Mouse (Mus musculus): ENCODE measurements around the gene Myt1l. TPM values are rescaled to one million over a fixed set of nuclear protein-coding genes. Genes with fewer than 3 reads are reported as not detected.

Myt1l gene
- polyA plus RNA-seq, 1 experiment from 2014 or later, result 4.3 TPM

DNA sequence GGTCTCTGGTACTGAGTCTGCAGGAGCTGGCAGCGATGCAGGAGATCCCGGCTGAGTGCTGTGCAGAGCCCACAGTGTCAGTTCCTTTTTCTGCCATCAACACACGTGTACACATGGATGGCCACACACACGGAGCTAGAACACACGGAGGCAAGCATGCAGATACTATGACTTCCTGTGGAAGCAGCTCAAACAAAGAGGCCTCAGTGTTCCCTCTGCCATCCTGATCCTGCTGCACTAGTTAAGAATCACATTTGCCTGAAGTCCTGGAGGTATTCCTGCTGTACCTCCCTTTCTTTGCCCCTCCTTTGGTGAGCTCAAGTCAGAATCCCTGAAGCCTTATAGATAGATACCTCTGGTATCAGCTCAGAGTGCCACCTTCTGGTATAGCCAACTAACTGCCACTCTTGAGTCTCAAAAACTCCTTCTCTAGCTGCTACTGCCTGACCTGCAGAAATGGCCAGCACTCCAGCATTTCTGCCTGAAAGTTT is 309.2 kb downstream of the Myt1l start:
- no peak for ATAC-seq (ENCODE audit: insufficient number of reproducible peaks, insufficient read depth, low FRiP score, low TSS enrichment, low read depth)
- no peaks in the 10 kb centered on the region for H3K9me3 ChIP-seq
- H3K4me3 ChIP-seq, result no peak overlapping the region
- WGBS, result 52% methylated on average over 5 of the region's 5 CpGs
- peaks cover 4% of the 10 kb centered on the region; the same call in 1 of the 2 replicates for H3K4me1 ChIP-seq
- no peak overlapping the region for H3K9ac ChIP-seq
- H3K4me2 ChIP-seq, result no peak overlapping the region
- no peak overlapping the region for H3K27ac ChIP-seq
- no peaks in the 10 kb centered on the region for H3K27me3 ChIP-seq
- H3K36me3 ChIP-seq, result no peaks in the 10 kb centered on the region

DNA sequence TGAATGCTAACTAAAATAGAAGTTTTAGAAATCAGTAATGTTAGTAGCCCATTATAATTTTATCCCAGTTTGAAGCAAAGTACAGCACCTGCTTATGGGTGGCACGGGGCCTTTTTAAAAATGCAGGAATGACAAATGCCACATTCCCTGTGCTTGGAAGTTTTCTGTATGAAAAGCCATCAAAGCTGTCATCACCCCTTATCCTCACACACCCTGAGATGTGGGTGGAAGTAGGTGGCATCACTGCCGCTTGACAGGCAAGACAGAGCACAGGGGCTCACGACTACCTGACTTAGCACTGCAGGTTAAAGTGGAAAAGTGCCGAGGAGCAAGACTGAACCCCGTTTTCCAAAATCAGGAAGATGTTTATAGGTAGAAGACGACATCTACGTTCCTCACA is 310.2 kb downstream of the Myt1l start:
- ATAC-seq (ENCODE audit: insufficient number of reproducible peaks, insufficient read depth, low FRiP score, low TSS enrichment, low read depth), result no peak
- WGBS, result 87% methylated on average over 7 of the region's 7 CpGs
- Histone ChIP-seq H3K9me3 (no peaks in the 10 kb centered on the region), H3K9ac (no peak overlapping the region), H3K4me1 (peaks cover 4% of the 10 kb centered on the region; the same call in 1 of the 2 replicates), H3K27me3 (no peaks in the 10 kb centered on the region), H3K36me3 (no peaks in the 10 kb centered on the region), H3K4me2 (no peak overlapping the region), H3K27ac (no peak overlapping the region), H3K4me3 (no peak overlapping the region)

DNA sequence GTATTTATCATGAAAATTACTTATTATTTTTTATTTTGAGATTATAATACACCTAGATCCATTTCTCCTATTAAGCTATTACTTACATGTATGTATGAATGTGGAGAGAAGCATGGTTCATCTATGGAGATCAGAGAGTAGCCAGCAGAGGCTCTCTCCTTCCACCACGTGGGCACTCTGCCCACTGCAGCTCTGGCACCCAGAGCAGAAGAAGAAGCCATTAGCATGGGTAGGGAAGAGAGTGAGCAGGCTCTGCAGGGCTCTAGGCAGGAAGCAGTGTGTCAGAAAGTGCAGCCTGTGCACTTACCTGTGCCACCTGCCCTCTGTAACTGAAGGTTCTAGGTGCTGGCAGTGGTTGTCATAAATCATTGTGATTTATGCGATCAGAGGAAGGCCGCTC is 321.8 kb downstream of the Myt1l start:
- Histone ChIP-seq H3K27me3 (no peaks in the 10 kb centered on the region), H3K27ac (no peak overlapping the region), H3K4me3 (no peak overlapping the region), H3K9me3 (no peaks in the 10 kb centered on the region), H3K9ac (no peak overlapping the region), H3K4me1 (no peaks in the 10 kb centered on the region), H3K36me3 (no peaks in the 10 kb centered on the region), H3K4me2 (no peak overlapping the region)
- ATAC-seq (ENCODE audit: insufficient number of reproducible peaks, insufficient read depth, low FRiP score, low TSS enrichment, low read depth), result no peak
- WGBS, result 82% methylated on average over 3 of the region's 3 CpGs

DNA sequence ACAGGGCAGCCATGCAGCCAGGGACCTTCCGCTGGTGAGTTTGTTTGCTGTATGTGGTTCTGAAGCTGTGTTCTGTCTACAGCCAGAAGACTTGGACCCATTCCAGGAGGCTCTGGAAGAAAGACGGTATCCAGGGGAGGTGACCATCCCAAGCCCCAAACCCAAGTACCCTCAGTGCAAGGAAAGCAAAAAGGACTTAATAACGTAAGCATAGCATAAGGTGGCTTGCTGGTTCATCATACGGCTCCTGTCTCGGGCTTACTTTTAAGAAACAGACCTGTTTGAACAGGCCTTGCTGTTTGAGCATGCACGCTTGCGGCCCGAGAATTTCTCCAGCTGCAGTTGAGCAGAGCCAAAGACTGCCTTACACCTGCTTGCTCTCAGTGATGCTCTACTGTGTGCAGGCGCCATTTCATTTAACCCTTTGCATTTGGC is 326.0 kb downstream of the Myt1l start:
- H3K36me3 ChIP-seq, result no peaks in the 10 kb centered on the region
- no peak overlapping the region for H3K4me2 ChIP-seq
- 74% methylated on average over 9 of the region's 9 CpGs for WGBS
- no peak for ATAC-seq (ENCODE audit: insufficient number of reproducible peaks, insufficient read depth, low FRiP score, low TSS enrichment, low read depth)
- no peaks in the 10 kb centered on the region for H3K27me3 ChIP-seq
- no peak overlapping the region for H3K27ac ChIP-seq
- H3K9ac ChIP-seq, result no peak overlapping the region
- peaks cover 5% of the 10 kb centered on the region for H3K4me1 ChIP-seq
- no peak overlapping the region for H3K4me3 ChIP-seq
- H3K9me3 ChIP-seq, result no peaks in the 10 kb centered on the region

DNA sequence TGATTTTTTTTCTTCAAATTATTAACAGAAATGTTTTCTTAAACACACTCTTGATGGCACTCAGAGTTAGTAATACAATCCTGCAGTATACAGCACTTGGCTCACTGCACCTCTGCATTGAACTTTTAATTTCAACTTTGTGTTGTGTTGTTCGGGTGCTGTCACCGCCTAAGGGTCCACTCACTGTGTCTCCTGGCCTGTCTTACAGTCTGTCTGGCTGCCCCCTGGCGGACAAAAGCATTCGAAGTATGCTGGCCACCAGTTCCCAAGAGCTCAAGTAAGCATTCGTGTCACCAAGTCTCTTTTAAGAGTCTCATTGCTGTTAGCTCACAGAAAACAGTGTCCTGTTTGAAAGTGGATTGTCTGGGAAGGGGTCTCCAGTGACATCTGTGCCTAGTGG is 326.8 kb downstream of the Myt1l start:
- no peak overlapping the region for H3K4me2 ChIP-seq
- H3K27me3 ChIP-seq, result no peaks in the 10 kb centered on the region
- no peak for ATAC-seq (ENCODE audit: insufficient number of reproducible peaks, insufficient read depth, low FRiP score, low TSS enrichment, low read depth)
- H3K9ac ChIP-seq, result no peak overlapping the region
- H3K4me1 ChIP-seq, result peaks cover 5% of the 10 kb centered on the region
- H3K4me3 ChIP-seq, result no peak overlapping the region
- H3K36me3 ChIP-seq, result no peaks in the 10 kb centered on the region
- WGBS, result 26% methylated on average over 5 of the region's 5 CpGs
- H3K9me3 ChIP-seq, result no peaks in the 10 kb centered on the region
- H3K27ac ChIP-seq, result no peak overlapping the region

DNA sequence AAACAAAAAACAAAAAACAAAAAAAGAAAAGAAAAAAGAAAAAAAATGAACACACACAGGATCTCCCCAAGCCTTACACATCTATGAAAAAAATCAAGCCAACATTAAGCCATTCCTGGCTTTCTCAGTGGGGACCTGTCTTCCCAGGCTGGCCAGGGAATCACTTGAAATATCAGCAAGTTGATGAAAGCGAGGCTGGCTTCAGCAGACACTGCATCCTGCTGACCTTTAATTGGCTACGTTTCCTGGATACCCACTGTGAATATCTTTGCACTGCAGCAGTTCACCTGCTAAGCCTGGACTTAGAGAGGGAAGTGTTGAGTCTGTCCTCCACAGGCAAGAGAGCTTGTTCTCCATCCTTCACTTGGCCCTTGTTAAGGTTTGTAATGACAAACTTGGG is 332.8 kb downstream of the Myt1l start:
- H3K4me1 ChIP-seq, result peaks cover 5% of the 10 kb centered on the region
- H3K27me3 ChIP-seq, result no peaks in the 10 kb centered on the region
- no peak for ATAC-seq (ENCODE audit: insufficient number of reproducible peaks, insufficient read depth, low FRiP score, low TSS enrichment, low read depth)
- no peak overlapping the region for H3K27ac ChIP-seq
- no peak overlapping the region for H3K4me2 ChIP-seq
- no peaks in the 10 kb centered on the region for H3K36me3 ChIP-seq
- 30% methylated on average over 2 of the region's 2 CpGs for WGBS
- H3K9ac ChIP-seq, result no peak overlapping the region
- H3K4me3 ChIP-seq, result no peak overlapping the region
- no peaks in the 10 kb centered on the region for H3K9me3 ChIP-seq

DNA sequence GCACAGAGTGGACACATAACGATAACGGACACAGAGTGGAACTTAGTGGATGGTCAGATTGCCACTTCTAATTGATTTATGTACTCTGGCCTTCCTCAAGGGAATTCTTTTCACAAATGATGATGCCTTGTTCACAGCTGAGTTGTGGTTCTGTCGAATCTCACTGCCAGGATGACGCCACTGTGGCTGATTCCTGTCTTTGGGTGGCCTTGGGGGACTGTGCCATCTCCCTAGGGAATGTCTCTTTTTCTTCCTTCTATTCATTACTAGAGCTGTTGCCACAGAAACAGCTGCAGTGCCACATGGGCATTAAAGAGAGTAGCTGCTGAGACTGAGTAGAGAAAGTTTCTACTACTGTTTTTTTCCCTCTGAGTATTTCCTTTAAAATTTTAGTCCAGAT is 340.1 kb downstream of the Myt1l start:
- Histone ChIP-seq H3K27ac (no peak overlapping the region), H3K9ac (no peak overlapping the region), H3K9me3 (no peaks in the 10 kb centered on the region), H3K4me3 (no peak overlapping the region), H3K4me1 (peaks cover 8% of the 10 kb centered on the region), H3K27me3 (no peaks in the 10 kb centered on the region), H3K36me3 (no peaks in the 10 kb centered on the region), H3K4me2 (no peak overlapping the region)
- 0 out of 2 replicates have a peak, but pooled peaks have one; percentile 32 for ATAC-seq (ENCODE audit: insufficient number of reproducible peaks, insufficient read depth, low FRiP score, low TSS enrichment, low read depth)
- WGBS, result 78% methylated on average over 4 of the region's 4 CpGs

DNA sequence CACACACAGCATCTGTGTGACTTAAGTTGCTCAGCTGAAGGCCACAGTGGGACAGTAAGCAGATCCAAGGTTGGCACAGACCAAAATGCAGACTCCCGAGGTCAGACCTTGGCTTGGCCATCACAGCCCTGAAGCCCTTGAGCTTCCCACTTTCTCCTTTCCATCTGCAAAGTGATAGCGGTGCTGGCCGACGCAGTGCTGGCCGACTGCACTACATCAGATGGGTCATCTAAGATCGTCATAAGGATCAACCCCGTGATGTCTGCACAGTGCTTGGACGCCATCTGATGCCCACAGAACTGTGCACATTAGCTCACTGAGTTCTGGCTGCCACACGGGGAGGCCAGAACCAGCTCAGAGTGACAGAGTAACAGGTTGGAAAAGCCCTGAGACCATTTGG is 340.6 kb downstream of the Myt1l start:
- Histone ChIP-seq H3K4me3 (no peak overlapping the region), H3K9ac (no peak overlapping the region), H3K36me3 (no peaks in the 10 kb centered on the region), H3K4me2 (no peak overlapping the region), H3K27me3 (no peaks in the 10 kb centered on the region), H3K4me1 (peaks cover 8% of the 10 kb centered on the region), H3K9me3 (no peaks in the 10 kb centered on the region), H3K27ac (no peak overlapping the region)
- ATAC-seq (ENCODE audit: insufficient number of reproducible peaks, insufficient read depth, low FRiP score, low TSS enrichment, low read depth), result no peak
- 84% methylated on average over 9 of the region's 9 CpGs for WGBS

DNA sequence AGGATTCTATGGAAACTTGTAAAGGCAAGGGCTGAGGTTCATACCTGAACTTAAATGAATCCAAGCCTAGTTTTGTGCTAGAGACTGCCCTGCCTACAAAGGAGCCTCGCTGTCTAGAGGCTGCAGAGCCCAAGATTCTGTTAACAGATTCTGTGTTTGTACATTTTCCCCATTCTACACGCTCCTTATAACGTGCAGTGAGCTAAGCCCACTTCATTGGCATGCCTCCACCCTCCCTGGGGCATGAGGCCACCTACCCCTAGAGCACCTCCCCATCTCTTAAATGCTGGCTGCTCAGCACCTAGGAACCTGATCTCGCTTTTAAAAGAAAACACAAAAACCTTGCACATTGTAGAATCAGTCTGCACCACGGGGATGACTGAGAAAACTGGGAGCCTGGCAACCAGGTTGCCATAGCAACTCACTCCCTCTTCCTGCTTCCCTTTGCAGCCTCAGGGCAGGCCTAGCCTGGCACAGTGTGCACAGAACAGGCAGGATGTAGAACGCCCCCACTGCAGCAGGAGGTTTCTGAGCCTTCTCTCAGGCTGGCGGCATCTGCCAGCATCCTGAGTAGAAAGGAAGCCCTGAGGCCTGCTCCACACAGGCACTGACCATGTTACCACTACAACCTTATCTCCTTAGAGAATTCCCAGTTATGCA is 344.1 kb downstream of the Myt1l start:
- no peak overlapping the region for H3K4me2 ChIP-seq
- H3K4me3 ChIP-seq, result no peak overlapping the region
- H3K9me3 ChIP-seq, result no peaks in the 10 kb centered on the region
- H3K27me3 ChIP-seq, result no peaks in the 10 kb centered on the region
- no peak overlapping the region for H3K9ac ChIP-seq
- WGBS, result 21% methylated on average over 7 of the region's 7 CpGs
- H3K4me1 ChIP-seq, result peaks cover 8% of the 10 kb centered on the region
- 0 out of 2 replicates have a peak, but pooled peaks have one; percentile 68 for ATAC-seq (ENCODE audit: insufficient number of reproducible peaks, insufficient read depth, low FRiP score, low TSS enrichment, low read depth)
- peak overlapping the region; percentile 12; the same call in 1 of the 2 replicates for H3K27ac ChIP-seq
- no peaks in the 10 kb centered on the region for H3K36me3 ChIP-seq

DNA sequence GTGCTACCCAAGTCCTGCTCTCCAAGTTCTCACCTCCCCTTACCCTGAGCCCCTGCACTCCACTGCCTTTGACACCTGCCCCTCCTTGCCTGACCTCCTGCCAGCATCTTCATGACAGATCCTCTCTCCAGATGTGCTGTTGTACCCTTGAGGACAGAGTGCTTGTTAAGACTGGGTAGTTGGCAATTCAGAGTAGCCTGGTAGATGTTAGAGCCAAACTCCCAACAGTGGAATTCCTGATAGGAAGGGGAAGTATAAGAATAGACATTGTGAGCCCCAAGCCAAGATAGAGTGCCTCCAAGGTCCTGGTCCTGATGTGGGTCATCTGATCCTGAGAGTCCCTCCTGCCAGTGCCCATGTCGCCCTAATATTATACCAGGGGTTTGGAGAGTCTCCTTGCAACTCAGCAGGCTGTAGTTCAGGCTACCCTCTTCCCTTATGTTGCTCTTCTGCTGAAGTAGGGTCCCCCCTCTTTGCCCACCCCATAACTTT is 345.1 kb downstream of the Myt1l start:
- no peaks in the 10 kb centered on the region for H3K36me3 ChIP-seq
- no peak overlapping the region for H3K4me2 ChIP-seq
- no peaks in the 10 kb centered on the region for H3K27me3 ChIP-seq
- H3K4me1 ChIP-seq, result peaks cover 8% of the 10 kb centered on the region
- no peak overlapping the region for H3K27ac ChIP-seq
- 67% methylated on average over 1 of the region's 1 CpGs for WGBS
- H3K9ac ChIP-seq, result no peak overlapping the region
- no peaks in the 10 kb centered on the region for H3K9me3 ChIP-seq
- no peak for ATAC-seq (ENCODE audit: insufficient number of reproducible peaks, insufficient read depth, low FRiP score, low TSS enrichment, low read depth)
- no peak overlapping the region for H3K4me3 ChIP-seq

DNA sequence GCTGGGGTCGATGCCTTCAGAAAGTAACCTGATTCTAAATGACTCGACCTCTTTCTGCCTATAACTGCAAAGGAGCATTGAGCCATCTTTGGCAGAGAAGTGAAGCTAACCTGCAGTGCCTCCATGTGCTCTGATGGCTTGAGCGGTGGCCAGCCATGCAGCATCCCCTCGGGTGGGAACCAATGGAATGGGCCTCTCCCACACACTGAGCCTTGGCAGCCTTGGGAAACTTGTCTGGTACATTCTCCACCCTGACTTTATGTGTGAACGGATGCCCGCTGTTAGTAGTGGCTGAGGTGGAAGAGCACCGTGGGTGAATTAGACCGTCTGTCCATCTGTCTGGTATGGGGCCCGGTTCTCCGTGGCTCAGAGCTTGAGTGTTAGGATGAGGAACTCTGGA is 349.8 kb downstream of the Myt1l start:
- 89% methylated on average over 10 of the region's 10 CpGs for WGBS
- peaks cover 3% of the 10 kb centered on the region for H3K4me1 ChIP-seq
- no peak overlapping the region for H3K4me2 ChIP-seq
- H3K4me3 ChIP-seq, result no peak overlapping the region
- no peaks in the 10 kb centered on the region for H3K36me3 ChIP-seq
- no peak for ATAC-seq (ENCODE audit: insufficient number of reproducible peaks, insufficient read depth, low FRiP score, low TSS enrichment, low read depth)
- no peaks in the 10 kb centered on the region for H3K9me3 ChIP-seq
- no peak overlapping the region for H3K27ac ChIP-seq
- H3K9ac ChIP-seq, result no peak overlapping the region
- H3K27me3 ChIP-seq, result no peaks in the 10 kb centered on the region

DNA sequence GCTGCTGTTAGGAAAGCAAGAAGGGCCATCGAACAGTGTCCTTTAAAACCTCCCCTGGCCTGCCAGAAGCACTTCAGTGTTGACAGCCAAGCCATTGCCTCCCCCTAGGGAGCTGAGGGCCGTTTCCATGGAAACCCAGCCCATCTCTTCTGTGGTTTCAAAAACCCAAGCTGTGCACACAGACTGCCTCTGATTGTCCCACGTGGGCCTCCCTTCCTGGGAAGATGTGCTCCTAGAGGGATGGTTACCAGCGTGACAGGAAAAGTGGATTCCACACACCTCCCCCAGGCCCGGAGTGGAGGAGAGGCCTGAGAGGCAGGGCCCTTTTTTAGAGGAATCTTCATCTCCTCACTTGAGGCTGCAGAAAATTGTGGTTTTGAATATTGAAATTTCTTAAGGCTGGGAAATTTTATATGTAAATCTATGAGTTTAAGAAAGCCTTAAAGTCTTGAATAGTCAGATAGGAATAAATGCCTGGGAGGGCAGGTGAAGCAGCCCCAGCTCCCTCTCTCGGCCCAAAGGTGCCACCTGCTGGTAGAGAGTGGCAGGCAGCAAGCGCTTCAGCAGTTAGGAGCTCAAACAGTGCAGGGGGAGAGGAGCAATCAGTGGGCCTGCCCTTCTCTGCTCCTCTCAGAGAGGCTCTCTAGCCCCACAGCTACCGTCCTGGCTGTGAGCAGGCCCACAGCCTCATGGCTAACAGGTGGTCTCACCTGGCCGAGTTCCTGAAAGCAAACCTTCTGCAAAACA is 354.9 kb downstream of the Myt1l start:
- Histone ChIP-seq H3K27me3 (no peaks in the 10 kb centered on the region), H3K4me2 (no peak overlapping the region), H3K9me3 (no peaks in the 10 kb centered on the region), H3K4me3 (no peak overlapping the region), H3K27ac (no peak overlapping the region), H3K36me3 (no peaks in the 10 kb centered on the region), H3K9ac (no peak overlapping the region), H3K4me1 (peaks cover 6% of the 10 kb centered on the region)
- 0 out of 2 replicates have a peak, but pooled peaks have one; percentile 43 for ATAC-seq (ENCODE audit: insufficient number of reproducible peaks, insufficient read depth, low FRiP score, low TSS enrichment, low read depth)
- 16% methylated on average over 9 of the region's 9 CpGs for WGBS
